Mouse (Mus musculus): ENCODE results near the gene Rack1. TPM values are rescaled to one million over a fixed set of nuclear protein-coding genes. Genes with fewer than 3 reads are reported as not detected.
A peak's percentile ranks its signal among the peaks of the same experiment; 100 is the strongest.
"Not testable (repeated sequence)": the region's sequence is repeated elsewhere in the genome, so short reads cannot be mapped to it uniquely, and the experiment has no call there.

The Rack1 gene
- polyA plus RNA-seq, 2 experiments from 2014 or later, result 1,099 to 1,661 TPM

GRCm38 (mm10) chr11:48841213-48841612 is 41.1 kb downstream of the Rack1 start:
- ATAC-seq, result no peak

DNA sequence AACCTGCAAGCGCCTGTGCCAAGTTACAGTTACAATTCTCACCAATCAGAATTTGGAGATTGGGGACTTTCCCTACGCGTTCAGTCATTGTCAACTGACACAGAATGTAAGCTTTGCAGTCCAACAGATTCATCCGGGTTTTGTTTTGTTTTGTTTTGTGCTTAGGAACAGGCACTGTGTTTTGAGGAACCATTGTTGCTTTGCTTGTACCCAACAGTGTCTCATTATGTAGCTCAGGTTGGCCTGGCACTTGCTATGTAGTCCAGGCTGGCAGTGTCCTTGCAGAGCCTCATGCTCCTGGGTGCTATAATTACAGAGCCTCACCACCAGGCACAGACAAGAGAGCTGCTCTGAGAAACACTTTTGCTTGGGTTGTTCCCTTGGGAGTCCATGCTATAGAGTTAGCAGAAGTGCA is 42.3 kb downstream of the Rack1 start:
- ATAC-seq, result peak; percentile 32

GRCm38 (mm10) chr11:48843202-48843601 is 43.1 kb downstream of the Rack1 start:
- ATAC-seq, result no peak

DNA sequence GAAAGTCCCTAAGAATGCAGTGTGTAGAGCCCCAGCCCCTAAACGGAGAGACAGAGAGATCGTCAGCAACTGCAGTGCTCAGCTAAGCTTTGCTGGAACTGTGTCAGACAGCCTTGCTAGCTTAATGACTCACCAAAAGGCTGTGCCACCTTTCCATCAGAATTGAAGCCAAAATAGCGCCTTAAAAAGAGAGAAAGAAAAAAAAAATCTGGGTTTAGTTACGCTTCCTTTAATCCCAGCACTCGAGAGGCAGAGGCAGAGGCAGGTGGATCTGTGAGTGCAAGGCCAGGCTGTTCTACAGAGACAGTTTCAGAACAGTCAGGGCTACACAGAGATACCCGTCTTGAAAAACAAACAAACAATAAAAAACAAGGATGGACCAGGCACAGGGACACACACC is 44.2 kb downstream of the Rack1 start:
- no peak for ATAC-seq

- ATAC-seq, result no peak
These were observed 45.2 kb downstream of the Rack1 start for GRCm38 (mm10) chr11:48845244-48845815.

DNA sequence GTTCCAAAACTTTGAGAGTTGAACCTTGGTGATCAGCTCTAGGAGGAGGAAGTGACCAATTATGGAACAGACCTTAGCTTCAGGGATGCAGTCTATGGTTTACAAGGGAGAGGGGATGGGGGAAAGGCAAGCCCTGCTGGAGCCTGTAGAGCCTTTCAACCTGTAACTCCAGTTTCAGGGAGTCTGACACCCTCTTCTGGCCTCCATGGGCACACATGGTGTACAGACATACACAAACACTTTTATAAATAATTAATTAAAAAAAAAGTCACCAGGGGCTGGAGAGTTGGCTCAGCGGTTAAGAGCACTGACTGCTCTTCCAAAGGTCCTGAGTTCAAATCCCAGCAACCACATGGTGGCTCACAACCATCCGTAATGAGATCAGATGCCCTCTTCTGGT is 46.2 kb downstream of the Rack1 start:
- not testable (repeated sequence) for ATAC-seq

DNA sequence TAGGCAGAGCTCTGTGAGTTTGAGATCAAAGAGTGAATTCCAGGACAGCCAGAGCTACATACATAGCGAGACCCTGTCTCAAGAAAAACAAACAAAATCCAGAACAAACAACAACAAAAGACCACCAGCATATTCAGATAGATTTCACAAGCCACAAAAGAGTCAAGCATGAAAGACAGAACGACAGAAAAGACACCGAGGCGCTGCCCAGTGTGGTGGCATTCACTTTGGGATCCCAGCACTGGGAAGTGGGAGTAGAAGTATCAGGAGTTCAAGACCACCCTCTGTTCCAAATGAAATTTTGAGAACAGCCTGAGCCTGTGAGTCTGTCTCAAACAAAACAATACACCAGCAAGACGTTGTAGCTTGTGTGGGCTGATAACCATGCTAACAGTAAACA is 46.7 kb downstream of the Rack1 start:
- no peak for ATAC-seq

DNA sequence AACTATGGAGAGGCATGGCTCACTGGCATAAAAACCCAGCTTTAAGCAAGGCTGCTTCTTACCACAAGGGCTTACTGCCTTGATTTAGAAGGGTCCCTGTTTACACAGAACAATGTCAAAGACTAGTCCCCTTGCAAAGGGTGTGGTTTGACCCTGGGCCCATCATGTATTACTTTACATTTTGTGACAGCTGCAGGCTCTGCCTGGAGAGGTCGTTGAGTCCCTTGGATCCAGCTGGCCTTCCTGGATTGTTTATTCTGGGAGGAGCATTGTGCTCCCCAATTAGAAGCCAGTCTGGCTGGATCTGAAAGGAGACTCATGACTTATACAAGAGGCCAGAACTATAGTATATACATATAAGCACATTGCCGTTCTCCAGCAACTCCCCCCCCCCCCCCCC is 50.1 kb downstream of the Rack1 start:
- ATAC-seq, result no peak

- ATAC-seq, result no peak
These were observed 51.3 kb downstream of the Rack1 start for GRCm38 (mm10) chr11:48851270-48851995.

DNA sequence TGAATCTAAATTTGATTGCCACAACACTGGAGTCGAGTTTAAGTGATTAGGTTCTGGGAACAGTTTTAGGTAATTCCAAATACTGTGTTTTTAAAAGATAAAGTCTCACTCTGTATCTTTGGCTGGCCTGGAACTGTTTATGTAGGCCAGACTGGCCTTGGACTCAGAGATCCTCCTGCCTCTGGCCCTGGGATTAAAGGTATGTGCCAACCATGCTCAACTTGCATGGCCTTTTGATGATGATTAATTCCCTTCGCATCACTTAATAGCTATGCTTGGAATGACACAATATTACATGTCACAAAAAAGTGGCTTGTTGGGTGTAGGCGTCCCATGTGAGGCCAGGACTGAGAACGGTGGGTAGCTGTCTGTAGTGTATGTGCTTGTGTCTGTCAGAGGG is 52.1 kb downstream of the Rack1 start:
- no peak for ATAC-seq

DNA sequence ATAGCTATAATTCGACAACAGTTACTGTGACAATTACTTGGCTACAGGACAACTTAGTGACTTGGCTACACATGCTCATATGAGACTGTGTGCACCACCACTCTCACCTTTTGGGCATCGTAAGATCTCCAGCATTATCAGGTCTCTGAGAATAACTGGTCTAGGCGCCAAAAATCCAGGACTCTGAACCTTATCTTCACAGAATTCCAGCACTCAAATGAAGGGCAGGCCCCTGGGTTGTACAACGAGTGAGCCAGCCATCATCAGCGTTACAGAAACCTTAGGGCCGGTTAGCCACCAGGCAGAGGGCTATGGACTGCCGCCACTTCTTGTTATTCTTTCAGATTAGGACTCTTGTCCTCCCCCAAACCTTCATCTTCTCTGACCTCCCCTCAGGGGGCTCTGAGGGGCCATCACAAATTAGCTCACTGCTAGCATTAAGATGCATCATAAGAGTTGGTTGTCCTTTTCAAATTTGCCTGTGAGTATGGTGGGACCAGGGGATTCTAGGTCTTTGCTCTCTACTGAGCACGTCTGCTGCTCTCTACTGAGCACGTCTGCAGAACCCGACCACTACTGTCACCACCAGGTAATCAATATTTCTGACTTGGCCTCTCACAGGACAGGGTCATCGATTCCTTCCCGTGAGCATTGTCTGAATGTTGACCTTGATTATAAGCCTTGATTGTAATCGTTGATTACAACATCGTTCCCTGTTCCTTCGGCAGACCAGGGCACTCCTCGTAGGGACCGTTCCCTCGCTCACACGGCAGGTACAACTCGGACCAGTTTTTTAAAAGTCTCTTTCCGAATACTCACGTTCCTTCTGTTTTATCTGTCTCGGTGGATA is 52.7 kb downstream of the Rack1 start:
- ATAC-seq, result peak; percentile 0

- peak; percentile 53 for ATAC-seq
These were observed 53.5 kb downstream of the Rack1 start for GRCm38 (mm10) chr11:48853474-48854180.

Other genes with a start within 250 kb of the Rack1 start
- 1 to 10 TPM; 2.0 to 3.7 TPM for gene Trim41, start 17.0 kb downstream of the Rack1 start, polyA plus RNA-seq (2017; shearing (Covaris generic))
- 1 to 10 TPM in 1 of 2 experiments, under 1 TPM in 1; 0.77 to 2.1 TPM for gene Trim7, start 25.8 kb downstream of the Rack1 start, polyA plus RNA-seq (2017; shearing (Covaris generic))
- 1 to 10 TPM in 1 of 2 experiments, under 1 TPM in 1; 0.92 to 4.1 TPM for gene Gm12184, start 26.3 kb downstream of the Rack1 start, polyA plus RNA-seq (2017; shearing (Covaris generic))
- 100 to 1,000 TPM; 189 to 229 TPM for gene Irgm1, start 71.4 kb downstream of the Rack1 start, polyA plus RNA-seq (2017; shearing (Covaris generic))
- 1 to 10 TPM in 1 of 2 experiments, under 1 TPM in 1; 0.39 to 1.1 TPM for gene Gm5431, start 101.9 kb downstream of the Rack1 start, polyA plus RNA-seq (2017; shearing (Covaris generic))
- 100 to 1,000 TPM; 248 to 283 TPM for gene Psme2b, start 145.9 kb downstream of the Rack1 start, polyA plus RNA-seq (2017; shearing (Covaris generic))
- 1 to 10 TPM in 1 of 2 experiments, under 1 TPM in 1; 0.92 to 1.1 TPM for gene Olfr56, start 178.6 kb downstream of the Rack1 start, polyA plus RNA-seq (2017; shearing (Covaris generic))
- 100 to 1,000 TPM; 159 to 268 TPM for gene 9930111J21Rik1, start 179.1 kb downstream of the Rack1 start, polyA plus RNA-seq (2017; shearing (Covaris generic))
- gene Gm12185, start 191.9 kb downstream of the Rack1 start, polyA plus RNA-seq (2017; shearing (Covaris generic)), result 1 to 10 TPM; 7.0 to 8.0 TPM
- gene Tgtp1, start 193.8 kb downstream of the Rack1 start, polyA plus RNA-seq (2017; shearing (Covaris generic)), result 100 to 1,000 TPM; 337 to 352 TPM

Measured in CD4-positive, CD25-positive, alpha-beta regulatory T cell, adult 4 months (primary cell).